Mouse (Mus musculus) urinary bladder, adult 2 months (tissue): Measurements from ENCODE around the gene Uqcr10. TPM values are rescaled to one million over a fixed set of nuclear protein-coding genes. Genes with fewer than 3 reads are reported as not detected.

Experiments
- DNase-seq: peaks from one replicate; pipeline ENCODE4 v3.0.0; 2022; ENCODE audit warnings: low spot score
- polyA plus RNA-seq: library from polyadenylated mRNA; depleted of rRNA; stranded (reverse); fragments of >200 nt; gene quantifications from 2 replicates; pipeline ENCODE4 v1.2.3, GENCODE M21; 2012; rRNA removed

Uqcr10 gene
- polyA plus RNA-seq, 1 experiment: 1,175 TPM

DNA sequence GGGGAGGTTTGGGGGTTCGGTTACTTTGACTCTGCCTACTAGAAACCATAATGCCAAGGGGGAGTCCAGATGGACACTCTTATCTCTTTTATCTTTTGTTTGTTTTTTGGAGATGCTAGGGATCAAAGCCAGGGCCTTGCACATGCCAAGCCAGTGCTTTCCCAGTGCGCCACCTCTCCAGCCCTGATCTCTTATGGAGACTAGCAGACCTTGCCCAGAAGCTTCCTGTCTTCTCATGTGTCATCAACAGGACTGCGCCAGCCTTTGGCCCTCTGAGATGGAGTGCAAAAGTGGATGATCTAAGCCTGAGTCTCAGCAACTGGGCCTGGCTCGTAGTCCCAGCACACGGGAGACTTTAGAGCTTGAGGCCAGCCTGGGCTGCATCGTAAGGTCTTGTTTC lies 28.4 kb downstream of the Uqcr10 start:
- no peak for DNase-seq

DNA sequence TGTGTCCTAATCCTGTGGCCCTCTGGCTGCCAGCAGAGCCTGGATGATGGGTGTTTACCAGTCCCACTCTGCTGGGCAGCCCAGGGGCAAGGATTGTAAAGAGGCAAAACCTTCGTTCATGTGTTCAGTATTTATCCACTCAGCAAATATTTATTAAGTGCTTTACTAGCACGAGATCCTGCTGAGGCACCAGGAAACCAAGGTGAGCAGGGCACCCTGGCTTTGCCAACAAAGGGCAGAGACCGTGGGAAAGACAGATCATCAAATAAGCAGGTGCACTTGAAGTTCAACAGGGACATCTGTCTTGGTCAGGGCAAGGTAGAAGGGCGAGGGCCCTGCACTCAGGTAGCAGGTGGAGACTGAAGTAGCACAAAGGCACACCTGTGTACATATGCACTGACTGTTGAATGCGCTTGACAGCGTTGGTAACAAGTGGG lies 29.0 kb downstream of the Uqcr10 start:
- no peak for DNase-seq

DNA sequence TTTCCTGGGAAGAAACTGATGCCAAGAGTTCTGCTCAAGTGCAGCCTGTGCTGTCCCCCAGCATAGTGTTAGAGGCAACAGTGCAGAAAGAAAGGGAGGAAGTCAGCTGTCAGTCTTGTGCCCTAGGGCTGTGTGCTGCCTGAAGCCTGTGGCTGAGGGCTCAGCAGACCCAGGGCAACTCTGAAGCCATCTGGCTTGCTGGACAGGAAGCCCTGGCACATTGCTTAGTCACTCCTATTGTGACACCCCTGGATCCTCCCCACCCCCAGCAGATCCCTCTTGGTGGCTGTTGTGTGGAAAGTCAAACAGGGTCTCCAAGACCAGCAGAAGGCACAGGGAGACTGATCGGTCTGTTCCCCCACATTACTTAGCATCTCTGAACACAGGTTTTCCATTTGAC lies 29.5 kb downstream of the Uqcr10 start:
- no peak for DNase-seq

DNA sequence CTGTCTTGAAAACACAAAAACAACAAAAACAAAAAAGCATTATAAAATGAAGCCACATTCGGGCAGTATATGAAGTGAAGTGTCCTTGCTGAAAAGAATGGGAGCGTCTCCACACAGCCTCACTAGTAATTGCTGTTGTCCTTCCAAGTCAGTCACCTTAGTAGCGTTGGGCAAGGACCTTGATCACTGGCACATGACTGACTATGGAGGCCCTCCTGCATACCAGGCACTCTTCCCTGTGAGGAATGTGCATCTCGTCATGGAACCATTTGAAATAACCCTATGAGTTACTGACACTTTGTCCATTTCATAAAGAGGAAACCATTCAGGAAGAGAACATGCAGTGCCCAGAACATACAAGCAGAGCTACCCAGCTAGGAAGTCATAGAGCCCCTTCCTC lies 32.4 kb downstream of the Uqcr10 start:
- no peak for DNase-seq

DNA sequence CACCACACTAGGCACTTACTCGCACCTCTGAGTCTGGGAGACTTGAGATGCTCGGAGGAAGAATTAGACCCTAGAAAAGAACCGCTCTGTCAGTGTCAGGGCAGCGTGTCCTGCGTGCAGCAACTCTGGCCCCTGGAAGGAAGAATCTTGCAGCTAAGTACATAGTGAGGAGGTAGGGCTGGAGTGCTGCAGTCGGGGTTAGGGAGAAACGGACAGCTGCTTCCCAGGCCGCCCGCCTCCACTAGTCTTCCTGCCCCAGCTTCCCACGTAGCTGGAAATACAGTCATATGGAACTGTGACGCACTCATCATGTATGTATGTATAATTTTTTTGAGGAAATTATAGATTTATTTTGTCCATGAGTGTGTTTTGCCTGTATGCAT lies 41.7 kb downstream of the Uqcr10 start:
- DNase-seq: no peak

DNA sequence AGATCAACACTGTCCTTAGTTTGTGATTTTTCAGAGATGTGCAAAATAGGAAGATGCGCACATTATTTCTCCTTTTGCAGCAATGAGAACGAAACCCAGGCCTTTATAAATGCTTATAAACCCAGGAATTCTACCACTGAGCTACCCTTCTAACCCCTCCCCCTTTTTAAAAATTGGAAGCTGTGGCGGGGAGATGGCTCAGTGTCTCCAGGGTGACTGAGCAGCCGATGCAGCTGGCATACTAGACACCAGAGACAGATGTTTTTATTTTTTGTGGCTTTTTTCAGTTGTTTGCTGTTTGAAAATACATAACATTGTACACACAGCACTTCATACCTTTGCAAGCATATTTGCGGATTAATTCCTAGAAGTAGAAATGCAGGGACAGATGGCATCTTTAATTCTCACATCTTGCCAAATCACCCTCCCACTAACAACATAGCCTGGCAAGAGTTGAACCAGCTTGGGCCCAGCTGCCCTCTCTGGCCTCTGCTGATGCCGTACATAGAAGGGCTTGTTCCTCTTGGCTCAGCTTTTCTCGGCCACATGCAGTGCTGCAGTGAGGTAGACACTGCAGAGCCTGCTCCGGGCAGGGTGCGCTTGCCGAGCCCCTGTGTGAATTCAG lies 42.2 kb downstream of the Uqcr10 start:
- no peak for DNase-seq

DNA sequence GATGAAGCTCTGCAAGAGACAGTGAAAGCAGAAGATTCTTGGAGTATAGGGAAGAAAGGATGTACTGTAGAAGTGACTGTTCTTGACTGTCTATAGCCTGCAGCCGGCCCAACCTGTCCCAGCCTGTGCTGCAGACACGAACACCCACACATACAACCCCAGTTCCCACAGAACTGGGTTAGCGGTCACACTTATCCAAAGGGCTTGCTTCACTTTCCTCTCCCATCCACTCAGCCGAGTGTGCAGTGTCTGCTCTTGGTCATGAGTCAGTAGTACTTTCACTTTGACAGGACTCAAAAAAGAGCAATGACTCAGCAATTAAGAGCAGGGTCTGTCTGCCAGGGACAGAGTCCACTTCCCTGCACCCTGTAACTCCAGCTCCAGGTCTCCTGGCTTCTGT lies 42.8 kb downstream of the Uqcr10 start:
- no peak for DNase-seq

DNA sequence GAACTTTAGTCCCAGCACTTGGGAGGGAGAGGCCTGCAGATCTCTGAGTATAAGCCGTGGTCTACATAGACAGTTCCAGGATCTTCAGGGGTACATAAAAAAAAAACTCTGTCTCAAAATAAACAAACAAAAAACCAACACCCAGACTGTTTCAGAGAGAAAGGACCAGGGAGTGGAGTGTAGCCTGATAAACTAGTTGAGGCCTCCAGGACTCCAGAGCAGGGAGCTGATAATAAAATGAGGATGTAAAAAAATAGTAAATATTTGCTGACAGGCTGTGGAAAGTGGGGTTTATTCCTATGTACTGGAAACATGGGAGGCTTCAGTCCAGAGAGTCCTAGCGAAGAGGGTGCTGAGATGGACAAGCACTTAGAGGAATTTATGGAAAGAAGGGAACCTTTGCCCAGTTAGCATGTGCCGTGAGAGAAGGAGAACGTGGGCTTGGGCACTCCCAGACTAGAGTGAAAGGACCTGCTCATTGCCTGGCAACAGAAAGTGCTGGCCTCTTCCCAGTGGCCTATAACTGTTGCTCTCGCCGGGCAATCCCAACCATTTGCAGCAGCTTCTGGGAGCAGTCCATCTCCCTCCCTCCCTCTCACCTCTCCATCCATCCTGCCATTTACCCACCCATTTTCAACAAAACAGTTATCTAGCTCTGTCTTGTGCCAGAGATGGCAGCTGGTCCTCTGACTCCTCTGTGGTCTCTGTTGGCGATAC lies 43.7 kb downstream of the Uqcr10 start:
- DNase-seq: no peak

DNA sequence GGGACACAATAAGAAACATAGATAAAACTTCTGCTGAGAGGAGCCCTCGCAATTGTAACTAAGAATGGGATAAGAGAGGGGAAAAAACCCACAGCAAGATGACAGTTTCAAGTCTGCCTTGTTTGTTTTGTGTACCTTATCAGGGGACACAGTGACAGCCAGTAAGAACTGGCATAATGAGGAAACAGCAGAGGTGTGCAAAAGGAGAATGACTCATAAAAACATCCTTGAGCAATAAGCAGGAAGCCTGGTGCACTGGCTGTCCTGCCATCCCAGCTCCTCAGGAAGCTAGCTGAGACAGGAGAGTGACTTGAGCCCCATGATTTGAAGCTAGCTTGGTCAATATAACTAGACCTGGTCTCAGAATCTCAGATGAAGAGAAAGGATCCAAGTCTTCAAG lies 44.3 kb downstream of the Uqcr10 start:
- DNase-seq: no peak

Other genes with a start within 250 kb of the Uqcr10 start
- gene Mtmr3, start 109.5 kb downstream of the Uqcr10 start, polyA plus RNA-seq: 46.3 and 50.0 TPM in 2 replicates
- gene Gm11032, start 84.3 kb downstream of the Uqcr10 start, polyA plus RNA-seq: not detected in 2 replicates
- 35.0 and 39.9 TPM in 2 replicates for gene Ascc2, start 66.6 kb downstream of the Uqcr10 start, polyA plus RNA-seq
- 64.8 and 77.0 TPM in 2 replicates for gene Zmat5, start 336 bp upstream of the Uqcr10 start, polyA plus RNA-seq
- gene Cabp7, start 42.4 kb upstream of the Uqcr10 start, polyA plus RNA-seq: 0.46 and 0.65 TPM in 2 replicates
- gene Nf2, start 145.2 kb upstream of the Uqcr10 start, polyA plus RNA-seq: 46.5 and 50.9 TPM in 2 replicates
- gene Nipsnap1, start 169.6 kb upstream of the Uqcr10 start, polyA plus RNA-seq: 20.6 and 21.4 TPM in 2 replicates
- gene Thoc5, start 191.0 kb upstream of the Uqcr10 start, polyA plus RNA-seq: 34.2 and 35.6 TPM in 2 replicates
- 0.26 and 0.40 TPM in 2 replicates for gene Nefh, start 243.7 kb upstream of the Uqcr10 start, polyA plus RNA-seq